Mouse (Mus musculus): Measurements from ENCODE around the gene 5330417H12Rik. TPM values are rescaled to one million over a fixed set of nuclear protein-coding genes. Genes with fewer than 3 reads are reported as not detected.

5330417H12Rik gene
- total and polyA plus RNA-seq, 2 experiments = not detected

- Histone ChIP-seq H3K27ac (replicated peaks; ENCODE audit: insufficient read depth, low read depth, low read length) (no peak overlapping the region), H3K9ac (ENCODE audit: low read depth, low read length) (no peak overlapping the region), H3K4me1 (ENCODE audit: control insufficient read depth, insufficient read depth, low read length) (no peaks in the 10 kb centered on the region; the same call in 1 of the 2 replicates), H3K27me3 (ENCODE audit: control insufficient read depth, insufficient read depth, low read length) (no peaks in the 10 kb centered on the region), H3K4me3 (ENCODE audit: insufficient read depth, low read depth, low read length) (no peak overlapping the region), H3K36me3 (ENCODE audit: control insufficient read depth, insufficient read depth, low read length) (peaks cover 4% of the 10 kb centered on the region; the same call in 1 of the 2 replicates), H3K79me2 (ENCODE audit: control insufficient read depth, insufficient read depth, low read length) (peaks cover 53% of the 10 kb centered on the region; the same call in 1 of the 2 replicates)
- DNase-seq (ENCODE audit: extremely low read depth, low read depth, low spot score) = no peak
- WGBS = 80% methylated on average over 3 of the region's 3 CpGs
- TF ChIP-seq CTCF (IDR thresholded peaks at IDR 0.05; ENCODE audit: low read depth, low read length) (no peak), POLR2A (IDR thresholded peaks at IDR 0.05; ENCODE audit: extremely low read depth, insufficient read depth, low read length) (no peak)
These were observed 4.8 kb downstream of the 5330417H12Rik start for GRCm38 (mm10) chr7:107620137-107620536.

GRCm38 (mm10) chr7:107619225-107619624 lies 5.7 kb downstream of the 5330417H12Rik start:
- Histone ChIP-seq H3K27me3 (ENCODE audit: control insufficient read depth, insufficient read depth, low read length) (no peaks in the 10 kb centered on the region), H3K4me1 (ENCODE audit: control insufficient read depth, insufficient read depth, low read length) (no peaks in the 10 kb centered on the region; the same call in 1 of the 2 replicates), H3K79me2 (ENCODE audit: control insufficient read depth, insufficient read depth, low read length) (peaks cover 48% of the 10 kb centered on the region; the same call in 1 of the 2 replicates), H3K9ac (ENCODE audit: low read depth, low read length) (no peak overlapping the region), H3K36me3 (ENCODE audit: control insufficient read depth, insufficient read depth, low read length) (peaks cover 4% of the 10 kb centered on the region; the same call in 1 of the 2 replicates), H3K27ac (replicated peaks; ENCODE audit: insufficient read depth, low read depth, low read length) (no peak overlapping the region), H3K4me3 (ENCODE audit: insufficient read depth, low read depth, low read length) (no peak overlapping the region)
- no peak for DNase-seq (ENCODE audit: extremely low read depth, low read depth, low spot score)
- 70% methylated on average over 4 of the region's 4 CpGs for WGBS
- TF ChIP-seq POLR2A (IDR thresholded peaks at IDR 0.05; ENCODE audit: extremely low read depth, insufficient read depth, low read length) (no peak), CTCF (IDR thresholded peaks at IDR 0.05; ENCODE audit: low read depth, low read length) (no peak)

- WGBS = 59% methylated on average over 11 of the region's 11 CpGs
- Histone ChIP-seq H3K36me3 (ENCODE audit: control insufficient read depth, insufficient read depth, low read length) (peaks cover 4% of the 10 kb centered on the region; the same call in 1 of the 2 replicates), H3K79me2 (ENCODE audit: control insufficient read depth, insufficient read depth, low read length) (peaks cover 54% of the 10 kb centered on the region), H3K27ac (replicated peaks; ENCODE audit: insufficient read depth, low read depth, low read length) (no peak overlapping the region), H3K27me3 (ENCODE audit: control insufficient read depth, insufficient read depth, low read length) (no peaks in the 10 kb centered on the region), H3K9ac (ENCODE audit: low read depth, low read length) (no peak overlapping the region), H3K4me1 (ENCODE audit: control insufficient read depth, insufficient read depth, low read length) (no peaks in the 10 kb centered on the region), H3K4me3 (ENCODE audit: insufficient read depth, low read depth, low read length) (no peak overlapping the region)
- TF ChIP-seq CTCF (IDR thresholded peaks at IDR 0.05; ENCODE audit: low read depth, low read length) = no peak
- TF ChIP-seq POLR2A (IDR thresholded peaks at IDR 0.05; ENCODE audit: extremely low read depth, insufficient read depth, low read length) = no peak
- no peak for DNase-seq (ENCODE audit: extremely low read depth, low read depth, low spot score)
These were observed 6.7 kb downstream of the 5330417H12Rik start for GRCm38 (mm10) chr7:107618028-107618992.

GRCm38 (mm10) chr7:107610880-107611279 lies 14.1 kb downstream of the 5330417H12Rik start:
- no peak overlapping the region for H3K9ac ChIP-seq (ENCODE audit: low read depth, low read length)
- H3K27me3 ChIP-seq (ENCODE audit: control insufficient read depth, insufficient read depth, low read length) = no peaks in the 10 kb centered on the region
- no peak overlapping the region for H3K4me3 ChIP-seq (ENCODE audit: insufficient read depth, low read depth, low read length)
- peaks cover 10% of the 10 kb centered on the region for H3K4me1 ChIP-seq (ENCODE audit: control insufficient read depth, insufficient read depth, low read length)
- peak overlapping the region; percentile 54 for H3K27ac ChIP-seq (replicated peaks; ENCODE audit: insufficient read depth, low read depth, low read length)
- 29% methylated on average over 5 of the region's 5 CpGs for WGBS
- peak; percentile 91 for DNase-seq (ENCODE audit: extremely low read depth, low read depth, low spot score)
- H3K79me2 ChIP-seq (ENCODE audit: control insufficient read depth, insufficient read depth, low read length) = peaks cover 36% of the 10 kb centered on the region
- peaks cover 5% of the 10 kb centered on the region; the same call in 1 of the 2 replicates for H3K36me3 ChIP-seq (ENCODE audit: control insufficient read depth, insufficient read depth, low read length)
- no peak for TF ChIP-seq CTCF (IDR thresholded peaks at IDR 0.05; ENCODE audit: low read depth, low read length)
- no peak for TF ChIP-seq POLR2A (IDR thresholded peaks at IDR 0.05; ENCODE audit: extremely low read depth, insufficient read depth, low read length)

- TF ChIP-seq CTCF (IDR thresholded peaks at IDR 0.05; ENCODE audit: low read depth, low read length) (no peak), POLR2A (IDR thresholded peaks at IDR 0.05; ENCODE audit: extremely low read depth, insufficient read depth, low read length) (no peak)
- Histone ChIP-seq H3K79me2 (ENCODE audit: control insufficient read depth, insufficient read depth, low read length) (peaks cover 38% of the 10 kb centered on the region), H3K27ac (replicated peaks; ENCODE audit: insufficient read depth, low read depth, low read length) (no peak overlapping the region), H3K4me3 (ENCODE audit: insufficient read depth, low read depth, low read length) (no peak overlapping the region), H3K9ac (ENCODE audit: low read depth, low read length) (no peak overlapping the region), H3K36me3 (ENCODE audit: control insufficient read depth, insufficient read depth, low read length) (0 out of 2 replicates have a peak, but pooled peaks cover 3% of the 10 kb centered on the region), H3K4me1 (ENCODE audit: control insufficient read depth, insufficient read depth, low read length) (peaks cover 10% of the 10 kb centered on the region), H3K27me3 (ENCODE audit: control insufficient read depth, insufficient read depth, low read length) (no peaks in the 10 kb centered on the region)
- DNase-seq (ENCODE audit: extremely low read depth, low read depth, low spot score) = no peak
- WGBS = 78% methylated on average over 2 of the region's 2 CpGs
These were observed 15.2 kb downstream of the 5330417H12Rik start for GRCm38 (mm10) chr7:107609622-107610255.

Measured in liver, adult 2 months (tissue).